Mouse (Mus musculus) heart, embryonic 16.5 days (tissue): ENCODE results near the gene Fzd9. TPM values are rescaled to one million over a fixed set of nuclear protein-coding genes. Genes with fewer than 3 reads are reported as not detected.

Source experiments
- ATAC-seq: fragments of 200-750 bp; cut with Nextera tagmentation; replicated peaks from 2 replicates; pipeline ENCODE4 v1.8.0; 2017; ENCODE audit warnings: moderate number of reproducible peaks; ENCODE audit not compliant: insufficient read depth, low FRiP score; ENCODE audit errors: extremely low read depth
- H3K27ac ChIP-seq: fragments of 300-500 bp; sonication (generic); 2 replicates; pipeline ENCODE4 v1.5.1; 2014; ENCODE audit warnings: mild to moderate bottlenecking, low read length, control low read depth, moderate library complexity
- H3K27me3 ChIP-seq: fragments of 300-500 bp; sonication (generic); 2 replicates; pipeline ENCODE4 v1.6.1; 2014; ENCODE audit warnings: low read length, mixed read lengths; ENCODE audit not compliant: control insufficient read depth, insufficient read depth
- H3K36me3 ChIP-seq: fragments of 300-500 bp; sonication (generic); 2 replicates; pipeline ENCODE4 v1.6.1; 2014; ENCODE audit not compliant: control insufficient read depth, insufficient read depth
- H3K4me1 ChIP-seq: fragments of 300-500 bp; sonication (generic); 2 replicates; pipeline ENCODE4 v1.6.1; 2014; ENCODE audit warnings: low read length, mixed read lengths; ENCODE audit not compliant: control insufficient read depth, insufficient read depth
- H3K4me2 ChIP-seq: fragments of 300-500 bp; sonication (generic); 2 replicates; pipeline ENCODE4 v1.6.1; 2014; ENCODE audit warnings: low read depth, mild to moderate bottlenecking, control low read depth, low read length
- H3K4me3 ChIP-seq: fragments of 300-500 bp; sonication (generic); 2 replicates; pipeline ENCODE4 v1.5.1; 2014; ENCODE audit warnings: mild to moderate bottlenecking, control low read depth, low read length
- H3K9ac ChIP-seq: fragments of 300-500 bp; sonication (generic); 2 replicates; pipeline ENCODE4 v1.6.1; 2014; ENCODE audit warnings: low read length, control low read depth
- H3K9me3 ChIP-seq: fragments of 300-500 bp; sonication (generic); replicated peaks from 2 replicates; pipeline ENCODE4 v1.6.1; 2016; ENCODE audit warnings: low read length; ENCODE audit not compliant: control insufficient read depth
- WGBS: fragments of 180-500 bp; shearing (Covaris S2); extraction: QIAGEN DNeasy Blood & Tissue Kit; methylation state at CpG from one replicate; pipeline ENCODE4 v1.1.7; 2014; 5-methylcytosine and 5-hydroxymethylcytosine counted together
- polyA plus RNA-seq: library from polyadenylated mRNA; unstranded; fragments of >200 nt; fragmentation: Nextera tagmentation; extraction: Ambion mirVana; gene quantifications from 2 replicates; pipeline ENCODE4 v1.2.1, GENCODE M21; 2015

The Fzd9 gene
- polyA plus RNA-seq, 1 experiment from 2014 or later = 4.3 TPM

GRCm38 (mm10) chr5:135274663-135275396 lies 23.8 kb upstream of the Fzd9 start:
- peaks cover 3% of the 10 kb centered on the region for H3K27me3 ChIP-seq
- peak; percentile 37; the same call in 1 of the 2 replicates for ATAC-seq
- H3K36me3 ChIP-seq = no peaks in the 10 kb centered on the region
- peak overlapping the region; percentile 44 for H3K4me2 ChIP-seq
- H3K27ac ChIP-seq = peak overlapping the region; percentile 20
- H3K4me3 ChIP-seq = peak overlapping the region; percentile 2; the same call in 1 of the 2 replicates
- 0 out of 2 replicates have a peak overlapping the region, but pooled peaks have one; percentile 25 for H3K9ac ChIP-seq
- H3K4me1 ChIP-seq = peaks cover 10% of the 10 kb centered on the region
- no peaks in the 10 kb centered on the region for H3K9me3 ChIP-seq
- WGBS = 27% methylated on average over 15 of the region's 15 CpGs

DNA sequence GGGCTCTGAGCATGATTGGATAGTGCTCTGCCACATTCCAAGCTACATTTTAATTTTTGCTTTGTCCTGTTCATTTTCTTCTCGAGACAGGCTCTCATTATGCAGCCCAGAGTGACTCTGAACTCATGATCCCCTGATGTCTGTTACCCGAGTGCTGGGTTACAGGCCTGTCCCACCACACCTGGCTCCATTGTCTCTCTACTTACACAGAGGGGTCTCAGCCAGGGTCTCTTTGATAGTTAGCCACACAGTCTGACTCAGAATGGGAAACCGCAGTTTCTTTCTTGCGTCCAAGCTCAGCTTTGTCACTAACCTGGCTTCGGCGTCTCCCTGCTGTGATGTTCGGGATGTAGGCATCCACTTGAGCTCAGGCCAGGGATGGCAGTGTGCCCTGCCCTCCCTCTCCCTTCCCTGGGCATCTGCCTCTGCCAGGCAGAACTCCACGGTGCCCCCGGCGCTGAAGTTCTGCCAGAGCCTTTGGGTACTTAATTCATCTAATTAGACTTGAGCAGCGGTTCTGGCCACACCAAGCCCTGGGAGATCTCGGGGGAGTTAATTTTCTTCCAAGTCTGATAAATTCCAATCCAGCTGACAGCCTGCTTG lies 20.6 kb upstream of the Fzd9 start:
- H3K27ac ChIP-seq = no peak overlapping the region
- H3K36me3 ChIP-seq = no peaks in the 10 kb centered on the region
- no peak overlapping the region for H3K9ac ChIP-seq
- ATAC-seq = no peak
- H3K4me1 ChIP-seq = peaks cover 13% of the 10 kb centered on the region
- no peaks in the 10 kb centered on the region for H3K9me3 ChIP-seq
- H3K27me3 ChIP-seq = peaks cover 2% of the 10 kb centered on the region
- no peak overlapping the region for H3K4me2 ChIP-seq
- H3K4me3 ChIP-seq = no peak overlapping the region
- WGBS = 74% methylated on average over 12 of the region's 12 CpGs

DNA sequence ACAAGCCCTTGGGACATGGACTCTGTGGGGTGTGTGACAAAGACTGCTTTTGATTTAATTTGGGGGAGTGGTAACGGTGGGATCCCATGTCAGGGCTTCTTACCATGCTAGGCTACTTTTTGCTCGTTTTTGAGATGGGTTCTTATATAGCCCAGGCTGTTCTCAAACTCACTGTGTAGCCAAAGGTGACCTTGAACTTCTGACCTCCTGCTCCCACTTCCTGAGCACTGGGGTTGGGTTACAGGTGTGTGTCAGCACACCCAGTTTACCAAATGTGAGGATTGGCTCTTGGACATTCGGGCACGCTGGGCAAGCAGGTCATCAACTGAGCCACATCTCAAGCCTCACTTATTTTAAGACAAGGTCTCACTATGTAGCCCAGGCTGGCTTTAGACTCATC lies 19.3 kb upstream of the Fzd9 start:
- ATAC-seq = no peak
- Histone ChIP-seq H3K36me3 (no peaks in the 10 kb centered on the region), H3K27me3 (no peaks in the 10 kb centered on the region), H3K9me3 (no peaks in the 10 kb centered on the region), H3K27ac (no peak overlapping the region), H3K4me3 (no peak overlapping the region), H3K4me2 (no peak overlapping the region), H3K9ac (no peak overlapping the region), H3K4me1 (peaks cover 13% of the 10 kb centered on the region)
- WGBS = 86% methylated on average over 4 of the region's 4 CpGs

DNA sequence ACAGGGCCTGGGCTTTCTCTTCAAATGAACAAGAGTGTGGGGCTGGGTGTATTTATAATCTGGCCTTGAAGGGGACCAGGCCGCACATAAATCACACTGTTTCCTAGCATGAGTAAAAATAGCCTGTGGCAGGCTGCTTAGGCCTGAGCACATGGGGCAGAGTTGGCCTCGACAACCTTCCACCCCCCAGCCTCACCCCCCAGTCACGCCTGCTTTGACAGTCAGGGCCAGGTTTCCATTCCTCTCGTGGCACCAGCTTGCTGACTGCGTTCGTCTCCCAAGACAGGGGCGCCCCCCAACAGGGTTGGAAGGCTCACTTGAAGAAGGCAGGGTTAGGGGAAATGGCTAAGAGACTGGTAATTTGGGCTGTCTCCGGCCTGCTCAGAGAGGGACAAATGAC lies 18.4 kb upstream of the Fzd9 start:
- Histone ChIP-seq H3K4me3 (no peak overlapping the region), H3K4me2 (no peak overlapping the region), H3K9me3 (no peaks in the 10 kb centered on the region), H3K9ac (no peak overlapping the region), H3K4me1 (peaks cover 8% of the 10 kb centered on the region), H3K27ac (0 out of 2 replicates have a peak overlapping the region, but pooled peaks have one; percentile 9), H3K36me3 (no peaks in the 10 kb centered on the region), H3K27me3 (no peaks in the 10 kb centered on the region)
- WGBS = 55% methylated on average over 8 of the region's 8 CpGs
- ATAC-seq = no peak; the same call in 1 of the 2 replicates

DNA sequence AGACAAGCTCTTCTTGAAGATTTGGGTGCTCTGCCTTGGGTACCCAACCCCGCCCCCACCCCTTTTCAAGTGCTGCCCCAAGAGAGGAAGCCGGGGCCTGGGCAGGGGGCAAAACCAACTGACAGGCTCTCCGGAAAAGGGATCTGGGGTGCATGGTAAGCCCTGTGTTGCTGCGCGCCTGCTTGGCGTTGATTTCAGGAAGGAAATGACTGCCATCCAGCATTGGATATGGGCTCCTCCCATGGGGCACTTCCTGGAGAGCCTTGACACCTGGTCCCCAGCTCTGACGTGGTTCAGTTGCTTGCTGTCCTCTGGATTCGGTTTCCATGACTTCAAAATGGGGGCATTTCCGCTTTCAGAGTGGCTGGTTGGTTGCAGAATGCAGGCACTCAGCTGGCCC lies 13.5 kb upstream of the Fzd9 start:
- H3K9me3 ChIP-seq = no peaks in the 10 kb centered on the region; the same call in 1 of the 2 replicates
- peak overlapping the region; percentile 36 for H3K4me3 ChIP-seq
- H3K27ac ChIP-seq = peak overlapping the region; percentile 75
- peaks cover 12% of the 10 kb centered on the region for H3K4me1 ChIP-seq
- no peaks in the 10 kb centered on the region for H3K36me3 ChIP-seq
- peak overlapping the region; percentile 53 for H3K4me2 ChIP-seq
- peak overlapping the region; percentile 47 for H3K9ac ChIP-seq
- ATAC-seq = peak; percentile 55
- WGBS = 34% methylated on average over 9 of the region's 9 CpGs
- H3K27me3 ChIP-seq = no peaks in the 10 kb centered on the region

DNA sequence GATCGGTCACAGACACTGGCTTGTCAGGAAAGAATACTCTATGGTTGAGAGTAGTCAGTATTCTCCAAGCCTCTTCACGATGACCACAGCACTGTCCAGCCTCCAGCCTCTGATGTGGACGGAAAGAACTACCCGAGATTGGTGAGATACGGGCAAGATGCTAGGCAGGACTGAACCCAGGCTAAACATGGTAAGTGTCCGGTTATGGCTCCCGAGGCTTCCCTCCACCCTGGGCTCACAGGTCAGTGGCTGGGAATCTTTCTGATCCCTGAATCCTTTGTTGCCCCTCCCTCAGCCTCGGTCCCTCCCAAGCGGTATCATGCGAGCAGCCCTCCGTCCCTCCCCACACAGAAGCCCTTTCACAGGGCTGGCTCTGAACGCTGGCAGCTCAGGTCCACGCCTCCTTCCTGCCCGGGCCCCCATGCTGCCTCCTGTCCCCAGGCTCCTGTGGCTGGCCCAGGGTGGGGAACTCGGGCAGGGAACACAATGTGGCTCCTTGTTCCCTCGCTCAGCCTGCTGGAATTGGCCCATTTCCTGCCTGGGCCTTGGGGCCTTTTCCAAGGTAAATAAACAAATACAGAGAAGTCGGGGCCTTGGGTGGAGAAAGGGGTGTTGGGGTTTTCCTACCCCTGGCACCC lies 13.0 kb upstream of the Fzd9 start:
- H3K9me3 ChIP-seq = no peaks in the 10 kb centered on the region; the same call in 1 of the 2 replicates
- peak overlapping the region; percentile 53 for H3K4me2 ChIP-seq
- H3K27ac ChIP-seq = peak overlapping the region; percentile 75
- 21% methylated on average over 17 of the region's 17 CpGs for WGBS
- H3K9ac ChIP-seq = peak overlapping the region; percentile 47
- H3K27me3 ChIP-seq = no peaks in the 10 kb centered on the region
- peak; percentile 89 for ATAC-seq
- H3K36me3 ChIP-seq = no peaks in the 10 kb centered on the region
- peaks cover 9% of the 10 kb centered on the region for H3K4me1 ChIP-seq
- H3K4me3 ChIP-seq = peak overlapping the region; percentile 36

DNA sequence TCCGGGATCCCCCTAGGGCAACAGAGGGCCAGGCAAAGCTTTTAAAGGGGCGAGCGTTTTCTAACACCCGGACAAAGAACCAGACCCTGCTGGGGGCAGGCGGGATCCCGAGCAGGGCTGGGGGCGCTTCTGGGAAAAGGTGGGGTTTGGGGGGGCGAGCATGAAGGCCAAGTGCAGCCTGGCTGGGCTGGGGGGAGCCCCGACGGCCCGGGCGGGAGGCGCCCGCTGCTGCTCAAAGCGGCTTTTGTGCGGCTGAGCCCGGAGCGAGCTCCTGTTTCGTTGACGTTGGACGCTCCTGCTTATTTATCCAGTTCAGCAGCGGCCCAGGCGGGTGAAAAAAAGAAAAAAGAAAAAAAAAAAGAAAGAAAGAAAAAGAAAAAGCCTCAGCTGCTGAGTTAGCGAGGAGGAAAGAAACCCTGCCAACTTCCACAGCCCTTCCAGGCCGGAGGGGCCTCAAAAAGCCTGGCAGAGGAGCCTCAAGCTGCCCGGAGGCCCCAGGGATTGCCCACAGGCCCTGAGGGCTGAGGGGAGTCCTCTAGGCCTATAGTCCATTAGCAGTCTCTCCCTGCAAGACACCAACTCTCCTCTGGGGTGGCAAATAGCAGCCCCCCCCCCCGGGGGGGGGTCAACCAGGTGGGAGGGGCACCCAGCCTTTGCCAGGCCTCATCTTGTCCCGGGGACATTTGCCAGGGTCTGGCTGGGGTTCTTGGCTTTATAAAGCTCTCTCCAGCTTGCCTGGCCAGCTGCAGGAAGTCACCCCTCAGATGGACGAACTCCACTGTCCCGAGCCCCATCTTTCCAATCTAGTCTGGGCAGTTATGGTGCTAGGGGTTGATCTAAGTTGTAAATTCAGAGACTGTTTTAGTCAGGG lies 7.5 kb upstream of the Fzd9 start:
- peak overlapping the region; percentile 62 for H3K9ac ChIP-seq
- H3K4me2 ChIP-seq = peak overlapping the region; percentile 49
- H3K27me3 ChIP-seq = no peaks in the 10 kb centered on the region
- WGBS = 41% methylated on average over 30 of the region's 30 CpGs
- no peaks in the 10 kb centered on the region for H3K36me3 ChIP-seq
- ATAC-seq = peak; percentile 44
- H3K4me1 ChIP-seq = peaks cover under 1% of the 10 kb centered on the region; the same call in 1 of the 2 replicates
- peaks cover 8% of the 10 kb centered on the region for H3K9me3 ChIP-seq
- peak overlapping the region; percentile 61 for H3K27ac ChIP-seq
- H3K4me3 ChIP-seq = peak overlapping the region; percentile 19; the same call in 1 of the 2 replicates

DNA sequence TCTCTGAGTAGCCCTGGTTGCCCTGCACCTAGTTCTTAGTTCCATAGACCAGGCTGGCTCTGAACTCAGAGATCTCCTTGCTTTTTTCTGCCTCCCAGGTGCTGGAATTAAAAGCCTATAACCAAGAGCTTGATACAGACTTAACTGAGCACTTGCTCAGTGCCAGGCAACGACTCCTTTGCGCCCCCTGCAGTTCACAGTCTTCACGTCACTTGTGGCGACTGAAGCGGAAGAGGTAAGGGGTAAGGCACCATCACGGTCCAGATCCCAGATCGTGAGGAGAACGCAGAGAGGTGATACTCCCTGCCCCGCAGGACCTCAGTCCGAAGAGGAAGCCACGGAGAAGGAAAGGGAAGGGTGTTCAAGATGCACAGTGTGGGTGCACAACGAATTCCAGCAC lies 6.5 kb upstream of the Fzd9 start:
- Histone ChIP-seq H3K27ac (no peak overlapping the region), H3K9me3 (peaks cover 8% of the 10 kb centered on the region), H3K4me1 (no peaks in the 10 kb centered on the region), H3K36me3 (no peaks in the 10 kb centered on the region), H3K4me2 (no peak overlapping the region), H3K27me3 (no peaks in the 10 kb centered on the region), H3K4me3 (no peak overlapping the region), H3K9ac (no peak overlapping the region)
- no peak for ATAC-seq
- WGBS = 78% methylated on average over 12 of the region's 12 CpGs
